Mouse (Mus musculus) urinary bladder, adult 2 months (tissue): ENCODE results near the gene Asna1. TPM values are rescaled to one million over a fixed set of nuclear protein-coding genes. Genes with fewer than 3 reads are reported as not detected.

Experiments used
- DNase-seq: peaks from one replicate; pipeline ENCODE4 v3.0.0; 2022; ENCODE audit warnings: low spot score
- polyA plus RNA-seq: library from polyadenylated mRNA; depleted of rRNA; stranded (reverse); fragments of >200 nt; gene quantifications from 2 replicates; pipeline ENCODE4 v1.2.3, GENCODE M21; 2012; rRNA removed

Gene Asna1
- polyA plus RNA-seq, 1 experiment: 136 TPM

DNA sequence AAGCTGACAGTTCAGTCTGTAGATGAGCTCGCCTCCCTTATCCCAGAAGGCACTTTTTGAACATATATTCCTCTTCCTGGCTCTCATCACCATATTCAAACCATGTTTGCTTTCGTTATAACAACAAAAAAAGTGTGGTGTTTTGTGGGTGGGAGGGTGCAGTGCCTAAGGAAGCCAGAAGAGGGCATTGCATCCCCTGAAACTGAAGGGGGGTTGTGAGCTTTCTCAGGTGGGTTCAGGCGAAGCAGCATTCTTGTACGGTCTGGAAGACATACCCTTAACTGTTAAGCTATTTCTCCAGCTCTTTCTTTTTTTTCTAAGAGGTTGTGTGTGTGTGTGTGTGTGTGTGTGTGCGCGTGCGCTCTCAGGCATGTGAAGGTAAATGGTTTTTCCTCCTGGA is 49.6 kb downstream of the Asna1 start:
- DNase-seq: no peak

DNA sequence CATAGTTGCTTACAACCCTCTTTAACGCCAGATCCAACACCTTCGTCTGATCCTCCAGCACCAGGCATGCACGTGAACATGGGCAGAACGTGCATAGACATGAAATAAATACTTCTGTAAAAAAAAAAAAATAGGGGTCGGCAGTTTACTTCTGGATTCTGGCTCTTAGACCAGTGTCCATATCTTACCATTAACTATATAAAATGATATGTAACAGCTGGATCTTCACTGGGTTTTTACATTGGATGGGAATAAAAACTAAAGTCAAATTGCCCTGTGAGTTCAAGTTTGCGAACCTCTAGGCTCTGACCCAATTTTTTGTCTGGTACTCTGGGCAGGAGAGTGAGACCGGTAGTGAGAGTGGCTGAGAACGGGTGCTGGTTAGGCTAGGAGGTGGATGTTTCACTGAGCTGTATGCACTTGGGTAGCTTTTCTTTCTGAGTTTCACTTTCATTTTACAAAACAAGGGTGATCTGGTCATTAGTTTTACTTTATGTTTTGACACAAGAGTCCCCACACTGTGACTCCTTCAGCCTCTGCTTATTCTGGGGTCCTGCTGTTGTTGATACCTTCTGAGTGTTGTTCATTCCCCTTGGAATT is 50.4 kb downstream of the Asna1 start:
- no peak for DNase-seq

DNA sequence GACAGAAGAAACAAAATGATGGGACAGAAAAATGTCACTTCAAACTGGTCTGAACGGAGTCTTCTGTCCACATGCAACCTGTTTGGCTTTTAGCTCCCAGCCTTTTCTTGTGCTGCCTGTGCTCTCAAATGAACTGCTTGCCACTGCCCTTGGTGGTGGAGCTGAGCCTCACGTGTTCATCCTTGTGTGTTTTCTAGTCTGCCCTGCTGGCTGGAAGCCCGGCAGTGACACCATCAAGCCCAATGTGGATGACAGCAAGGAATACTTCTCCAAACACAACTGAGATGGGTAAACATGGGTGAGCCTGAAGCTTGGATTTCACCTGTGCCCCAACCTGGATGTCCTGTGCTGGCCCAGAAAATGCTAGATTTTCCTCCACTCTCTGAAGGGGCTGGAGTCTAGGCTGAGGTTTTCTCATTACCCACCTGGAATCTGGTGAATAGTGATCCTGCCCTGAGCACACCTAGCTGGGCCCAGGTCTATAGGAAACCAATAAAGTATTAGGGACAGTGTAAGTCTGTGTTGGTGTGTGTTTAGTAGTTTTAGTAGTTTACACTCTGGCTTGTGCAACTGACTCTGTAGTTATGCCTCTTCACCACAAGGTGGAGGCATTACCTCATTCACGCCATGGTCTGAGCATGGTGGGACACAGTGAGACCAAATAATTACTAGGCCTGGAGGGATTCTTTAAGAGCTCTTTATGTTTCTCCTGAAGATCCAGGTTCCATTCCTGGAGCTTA is 51.1 kb downstream of the Asna1 start:
- DNase-seq: no peak

DNA sequence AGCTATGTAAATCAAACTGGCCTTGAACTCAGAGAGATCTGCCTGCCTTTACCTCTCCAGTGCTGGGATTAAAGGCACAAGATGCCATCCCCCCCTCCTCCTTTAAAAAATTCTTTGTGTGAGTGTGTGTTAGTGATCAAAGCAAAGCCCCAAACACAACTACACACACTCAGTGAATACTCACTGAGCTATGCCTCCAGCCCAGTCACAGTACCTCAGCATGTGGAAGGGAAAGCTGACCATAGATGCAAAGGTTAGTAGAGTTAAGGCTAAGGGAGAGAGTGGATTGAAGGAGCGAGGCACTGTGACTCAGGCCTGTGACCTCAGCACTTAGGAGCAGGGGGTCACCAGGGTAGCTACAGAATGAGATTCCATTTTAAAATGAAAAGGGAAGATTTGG is 52.0 kb downstream of the Asna1 start:
- DNase-seq: no peak

DNA sequence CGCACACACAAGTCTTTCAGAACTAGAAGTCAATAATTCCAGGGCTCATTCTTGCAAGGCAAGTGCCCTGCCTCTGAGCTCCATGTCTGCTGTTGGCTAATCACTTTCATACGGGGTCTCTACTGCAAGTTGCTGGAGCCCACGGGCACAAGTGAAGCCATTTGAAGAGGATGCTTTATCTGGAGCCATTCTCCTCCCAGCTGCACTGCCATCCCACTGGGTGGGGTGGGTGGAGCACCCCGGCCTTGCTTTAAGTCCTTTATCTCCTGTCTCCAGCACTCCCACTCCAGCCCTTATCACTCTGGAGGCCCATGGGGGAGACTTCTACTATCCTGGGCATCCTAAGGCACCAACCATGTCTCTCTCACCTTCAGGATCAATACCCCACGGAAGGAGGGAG is 54.2 kb downstream of the Asna1 start:
- DNase-seq: no peak

DNA sequence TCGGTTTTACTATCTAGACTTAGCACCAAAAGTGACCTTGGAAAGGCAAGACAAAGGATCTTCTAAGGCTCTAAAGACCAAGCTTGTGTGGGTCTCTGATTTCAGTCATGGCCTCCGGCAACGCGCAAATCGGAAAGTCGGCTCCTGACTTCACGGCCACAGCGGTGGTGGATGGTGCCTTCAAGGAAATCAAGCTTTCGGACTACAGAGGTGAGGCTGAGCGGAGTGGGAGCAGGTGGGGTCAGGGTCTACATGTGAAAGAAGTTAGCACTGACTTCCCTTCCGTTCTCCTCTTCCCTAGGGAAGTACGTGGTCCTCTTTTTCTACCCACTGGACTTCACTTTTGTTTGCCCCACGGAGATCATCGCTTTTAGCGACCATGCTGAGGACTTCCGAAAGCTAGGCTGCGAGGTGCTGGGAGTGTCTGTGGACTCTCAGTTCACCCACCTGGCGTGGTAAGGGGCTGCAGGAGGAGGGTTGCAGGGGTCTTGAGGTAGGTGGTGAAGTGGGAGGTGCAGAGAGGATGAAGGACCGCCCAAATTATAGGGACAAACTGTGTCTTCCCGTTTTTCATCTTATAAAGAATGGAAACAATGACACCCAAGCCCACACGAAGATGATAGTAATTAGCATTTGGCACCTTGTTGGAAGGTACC is 54.8 kb downstream of the Asna1 start:
- no peak for DNase-seq

DNA sequence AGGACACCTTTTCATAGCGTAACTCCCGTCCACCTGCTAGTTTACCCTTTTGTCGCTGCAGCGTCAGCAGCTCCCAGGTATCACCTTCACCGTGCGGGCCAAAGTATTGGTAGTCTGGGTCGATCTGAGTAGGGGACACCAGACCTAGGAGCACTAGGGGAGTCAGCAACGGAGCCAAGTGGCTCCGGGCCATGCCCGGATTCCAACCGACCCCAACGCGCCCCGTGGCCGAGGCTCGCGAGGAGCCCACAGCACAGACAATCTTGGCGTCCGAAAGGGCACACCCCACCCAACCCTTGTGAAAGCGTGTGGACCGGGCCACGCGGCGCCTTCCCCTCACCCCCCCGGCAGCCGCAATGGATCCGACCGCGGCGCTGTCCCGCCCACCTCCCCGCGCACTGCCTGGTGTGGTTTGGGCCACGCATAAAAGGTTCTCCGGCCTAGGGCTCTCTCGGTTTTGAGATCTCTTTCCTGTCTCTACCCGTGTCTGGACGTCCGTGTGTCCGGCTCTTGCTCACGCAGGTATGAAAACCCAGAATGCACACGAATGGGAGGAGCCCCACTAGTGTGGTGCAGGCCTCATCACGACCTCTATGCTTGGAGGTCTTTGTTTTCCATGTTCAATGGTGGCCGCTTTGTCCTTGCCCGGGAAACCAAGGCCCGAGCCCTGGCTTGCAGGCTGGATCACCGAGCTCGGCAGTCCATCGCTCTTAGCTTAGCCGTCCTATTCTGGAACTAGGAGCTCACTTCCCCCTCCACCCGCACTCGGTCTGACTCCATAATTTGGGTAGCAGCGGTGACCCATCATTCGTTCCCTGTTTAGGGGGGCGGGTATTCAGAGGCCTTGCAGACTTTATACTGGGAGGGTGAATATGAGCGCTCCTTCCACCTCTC is 55.6 kb downstream of the Asna1 start, which contains the start of the genes Gm49661, Prdx2 and Rnaseh2a:
TSS of gene Gm49661 (minus strand) at position 193 of the 894 bp plus-strand sequence.
TSS of gene Prdx2 (plus strand) at position 347 of the 894 bp plus-strand sequence.
TSS of gene Rnaseh2a (minus strand) at position 527 of the 894 bp plus-strand sequence.
- no peak for DNase-seq

DNA sequence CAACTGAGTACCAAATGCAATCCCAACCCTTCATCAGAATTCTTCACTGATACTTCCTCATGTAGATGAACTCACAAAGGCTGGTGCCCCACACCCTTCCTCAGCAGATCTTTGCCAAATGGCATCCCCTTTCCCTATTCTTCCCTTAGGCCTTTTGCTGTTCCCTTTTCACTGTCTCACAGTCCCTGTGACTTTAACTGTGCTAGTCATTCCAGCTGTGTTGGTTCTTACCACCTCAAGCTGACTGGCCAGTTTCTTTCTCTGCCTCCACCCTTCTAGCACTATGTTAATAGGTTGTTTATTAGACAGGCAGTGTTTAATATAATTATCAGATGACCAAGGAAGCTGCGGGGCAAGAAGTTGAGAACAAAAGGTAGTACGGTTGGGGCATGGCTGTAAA is 56.4 kb downstream of the Asna1 start:
- DNase-seq: no peak

Other genes starting within 250 kb of the Asna1 start
- gene Nfix, start 224.9 kb downstream of the Asna1 start, polyA plus RNA-seq: 21.7 and 77.0 TPM in 2 replicates
- 4.7 and 4.8 TPM in 2 replicates for gene Dand5, start 202.5 kb downstream of the Asna1 start, polyA plus RNA-seq
- gene Gadd45gip1, start 193.8 kb downstream of the Asna1 start, polyA plus RNA-seq: 22.0 and 22.2 TPM in 2 replicates
- 63.3 and 69.9 TPM in 2 replicates for gene Rad23a, start 184.6 kb downstream of the Asna1 start, polyA plus RNA-seq
- 362 and 430 TPM in 2 replicates for gene Calr, start 178.3 kb downstream of the Asna1 start, polyA plus RNA-seq
- 39.2 and 51.4 TPM in 2 replicates for gene Farsa, start 168.3 kb downstream of the Asna1 start, polyA plus RNA-seq
- gene Syce2, start 153.2 kb downstream of the Asna1 start, polyA plus RNA-seq: 2.8 and 3.2 TPM in 2 replicates
- 31.4 and 33.1 TPM in 2 replicates for gene Gcdh, start 131.4 kb downstream of the Asna1 start, polyA plus RNA-seq
- 0.15 TPM in 2 replicates for gene Klf1, start 123.4 kb downstream of the Asna1 start, polyA plus RNA-seq
- 18.4 and 20.4 TPM in 2 replicates for gene Dnase2a, start 116.7 kb downstream of the Asna1 start, polyA plus RNA-seq
- 0.17 and 0.19 TPM in 2 replicates for gene Mast1, start 87.9 kb downstream of the Asna1 start, polyA plus RNA-seq
- not detected in 2 replicates for gene Rtbdn, start 78.3 kb downstream of the Asna1 start, polyA plus RNA-seq
- not detected in 2 replicates for gene Gm49661, start 55.8 kb downstream of the Asna1 start, polyA plus RNA-seq
- gene Prdx2, start 55.7 kb downstream of the Asna1 start, polyA plus RNA-seq: 215 and 231 TPM in 2 replicates
- gene Rnaseh2a, start 55.5 kb downstream of the Asna1 start, polyA plus RNA-seq: 49.4 and 49.5 TPM in 2 replicates
- 97.4 and 121 TPM in 2 replicates for gene Junb, start 46.6 kb downstream of the Asna1 start, polyA plus RNA-seq
- 26.9 and 28.5 TPM in 2 replicates for gene Hook2, start 34.7 kb downstream of the Asna1 start, polyA plus RNA-seq
- gene Best2, start 10.8 kb downstream of the Asna1 start, polyA plus RNA-seq: 0.04 TPM in 1 of 2 replicates, not detected in the other
- 109 and 140 TPM in 2 replicates for gene Trir, start 1.5 kb upstream of the Asna1 start, polyA plus RNA-seq
- gene Tnpo2, start 11.6 kb upstream of the Asna1 start, polyA plus RNA-seq: 50.0 and 53.0 TPM in 2 replicates
- gene Fbxw9, start 34.8 kb upstream of the Asna1 start, polyA plus RNA-seq: 38.9 and 54.7 TPM in 2 replicates
- gene Gm5741, start 42.7 kb upstream of the Asna1 start, polyA plus RNA-seq: 0.43 and 1.2 TPM in 2 replicates
- gene Dhps, start 46.5 kb upstream of the Asna1 start, polyA plus RNA-seq: 41.0 and 47.1 TPM in 2 replicates
- 95.6 and 103 TPM in 2 replicates for gene Wdr83os, start 55.5 kb upstream of the Asna1 start, polyA plus RNA-seq
- 35.8 and 45.7 TPM in 2 replicates for gene Wdr83, start 56.0 kb upstream of the Asna1 start, polyA plus RNA-seq
- 72.9 and 74.8 TPM in 2 replicates for gene Man2b1, start 58.0 kb upstream of the Asna1 start, polyA plus RNA-seq
- gene Zfp791, start 97.8 kb upstream of the Asna1 start, polyA plus RNA-seq: 3.9 and 4.3 TPM in 2 replicates
- not detected in 2 replicates for gene Cks1brt, start 126.6 kb upstream of the Asna1 start, polyA plus RNA-seq
- gene Olfr371, start 200.7 kb upstream of the Asna1 start, polyA plus RNA-seq: not detected in 2 replicates